Mouse (Mus musculus) kidney, adult 2 months (tissue): ENCODE measurements around the gene Scaf11.

ENCODE experiments used
- CTCF ChIP-seq: fragments of 200-500 bp; conservative IDR thresholded peaks from 2 replicates; pipeline ENCODE4 v1.5.1; 2011; ENCODE audit warnings: low read depth, mild to moderate bottlenecking, control low read depth, low read length, moderate library complexity, mixed read lengths; ENCODE audit not compliant: insufficient read depth, insufficient read length
- POLR2A ChIP-seq: fragments of 200-500 bp; IDR thresholded peaks from one replicate; pipeline ENCODE4 v1.6.1; 2011; ENCODE audit warnings: low read depth, low read length, control low read depth

DNA sequence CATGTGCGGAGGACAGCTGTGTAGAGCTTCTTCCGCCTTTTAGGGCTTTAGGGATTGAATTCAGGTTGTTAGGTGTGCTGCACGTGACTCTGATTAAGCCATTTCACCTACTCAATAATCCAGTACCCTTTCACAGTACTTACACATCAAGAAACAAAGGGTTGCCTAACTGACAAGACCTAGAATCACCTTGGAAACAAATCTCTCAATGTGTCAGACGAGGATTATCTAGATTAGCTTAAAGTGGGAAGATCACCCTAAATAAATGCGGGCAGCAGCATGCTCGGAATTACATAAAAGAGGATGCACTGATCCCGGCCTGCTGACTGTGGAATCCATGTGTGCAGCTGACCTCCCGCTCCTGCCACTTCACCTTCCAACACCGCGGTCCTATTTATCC lies 13.9 kb downstream of the Scaf11 start:
- TF ChIP-seq CTCF = no peak
- TF ChIP-seq POLR2A = no peak
